Mouse (Mus musculus): ENCODE data around the gene Rnf144b.

Rnf144b gene

GRCm38 (mm10) chr13:47223576-47224538 is 101.4 kb downstream of the Rnf144b start:
- DNase-seq: peak; percentile 76 to 80

- peak in 1 of 2 experiments; percentile 23 for DNase-seq
Observed at GRCm38 (mm10) chr13:47224648-47225323, 102.3 kb downstream of the Rnf144b start.

- DNase-seq: no peak
Observed at GRCm38 (mm10) chr13:47225324-47225697, 102.9 kb downstream of the Rnf144b start.

GRCm38 (mm10) chr13:47225802-47226201 is 103.3 kb downstream of the Rnf144b start:
- DNase-seq: no peak

- no peak for DNase-seq
Observed at GRCm38 (mm10) chr13:47226521-47226920, 104.1 kb downstream of the Rnf144b start.

GRCm38 (mm10) chr13:47228201-47228600 is 105.7 kb downstream of the Rnf144b start:
- no peak for DNase-seq

GRCm38 (mm10) chr13:47228626-47229190 is 106.3 kb downstream of the Rnf144b start:
- DNase-seq: no peak

GRCm38 (mm10) chr13:47232163-47232562 is 109.7 kb downstream of the Rnf144b start:
- DNase-seq: no peak

- DNase-seq: peak; percentile 79 to 82
Observed at GRCm38 (mm10) chr13:47237376-47237775, 114.9 kb downstream of the Rnf144b start.

GRCm38 (mm10) chr13:47238131-47238530 is 115.7 kb downstream of the Rnf144b start:
- DNase-seq: peak in 1 of 2 experiments; percentile 35

GRCm38 (mm10) chr13:47243569-47243968 is 121.1 kb downstream of the Rnf144b start:
- no peak for DNase-seq

- DNase-seq: peak; percentile 83 to 88
Observed at GRCm38 (mm10) chr13:47244771-47245170, 122.3 kb downstream of the Rnf144b start.

GRCm38 (mm10) chr13:47246459-47246858 is 124.0 kb downstream of the Rnf144b start:
- DNase-seq: no peak

- no peak for DNase-seq
Observed at GRCm38 (mm10) chr13:47247156-47247800, 124.8 kb downstream of the Rnf144b start.

- no peak for DNase-seq
Observed at GRCm38 (mm10) chr13:47248289-47249010, 126.0 kb downstream of the Rnf144b start.

GRCm38 (mm10) chr13:47250615-47251014 is 128.2 kb downstream of the Rnf144b start:
- no peak for DNase-seq

GRCm38 (mm10) chr13:47251114-47251764 is 128.8 kb downstream of the Rnf144b start:
- DNase-seq: no peak

GRCm38 (mm10) chr13:47253711-47254110 is 131.3 kb downstream of the Rnf144b start:
- no peak for DNase-seq

- no peak for DNase-seq
Observed at GRCm38 (mm10) chr13:47259297-47259696, 136.8 kb downstream of the Rnf144b start.

- DNase-seq: no peak
Observed at GRCm38 (mm10) chr13:47261961-47262360, 139.5 kb downstream of the Rnf144b start.

- DNase-seq: peak; percentile 80 to 81
Observed at GRCm38 (mm10) chr13:47264382-47264781, 141.9 kb downstream of the Rnf144b start.

GRCm38 (mm10) chr13:47266411-47266810 is 144.0 kb downstream of the Rnf144b start:
- DNase-seq: no peak
